Mouse (Mus musculus): Measurements from ENCODE around the gene Rab11b.

Gene Rab11b

DNA sequence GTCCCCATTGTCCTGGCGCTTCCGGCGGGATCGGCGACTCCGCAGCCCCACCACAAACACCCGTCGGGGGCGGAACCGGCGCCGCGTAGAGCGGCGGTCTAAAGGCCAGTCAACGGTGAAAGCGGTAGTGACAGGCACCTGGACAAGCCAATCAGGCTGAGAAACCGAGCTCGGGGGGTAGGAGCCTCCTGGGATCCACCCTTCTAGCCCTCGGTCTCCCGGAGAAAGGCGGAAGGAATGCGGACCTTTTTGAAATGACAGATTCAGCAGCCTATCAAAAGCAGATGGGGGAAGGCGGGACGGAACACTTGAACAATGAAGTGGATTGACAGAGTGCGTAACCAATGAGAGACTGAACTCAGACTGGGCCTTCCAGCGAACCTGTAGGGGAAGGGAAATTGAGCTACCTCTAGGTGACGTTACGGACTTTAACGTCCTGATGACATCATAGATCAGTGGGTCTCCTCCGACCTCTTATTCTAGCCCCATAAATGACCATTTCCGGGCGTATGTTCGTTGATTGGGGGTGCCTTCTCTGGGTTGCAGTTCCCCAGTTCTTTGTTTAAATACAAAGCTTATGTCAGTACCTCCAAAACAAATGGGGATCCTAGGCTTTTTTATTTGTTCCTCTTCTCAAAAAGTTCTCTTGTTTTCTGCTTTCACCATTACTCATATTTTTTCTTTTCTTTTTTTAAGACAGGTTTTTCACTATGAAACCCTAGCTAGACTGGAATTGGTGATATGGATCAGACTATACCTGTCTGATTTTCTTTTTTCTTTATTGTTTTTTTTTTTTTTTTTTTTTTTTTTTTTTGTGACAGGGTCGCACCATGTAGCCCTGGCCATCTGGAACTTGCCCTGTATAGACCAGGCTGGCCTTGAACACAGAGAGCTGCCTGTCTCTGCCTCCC lies at the start of gene Rab11b:
Gene Rab11b (minus strand): TSS at position 276 of the 911 bp plus-strand sequence.
- peak; percentile 100 for DNase-seq (ENCODE audit: low spot score)

DNA sequence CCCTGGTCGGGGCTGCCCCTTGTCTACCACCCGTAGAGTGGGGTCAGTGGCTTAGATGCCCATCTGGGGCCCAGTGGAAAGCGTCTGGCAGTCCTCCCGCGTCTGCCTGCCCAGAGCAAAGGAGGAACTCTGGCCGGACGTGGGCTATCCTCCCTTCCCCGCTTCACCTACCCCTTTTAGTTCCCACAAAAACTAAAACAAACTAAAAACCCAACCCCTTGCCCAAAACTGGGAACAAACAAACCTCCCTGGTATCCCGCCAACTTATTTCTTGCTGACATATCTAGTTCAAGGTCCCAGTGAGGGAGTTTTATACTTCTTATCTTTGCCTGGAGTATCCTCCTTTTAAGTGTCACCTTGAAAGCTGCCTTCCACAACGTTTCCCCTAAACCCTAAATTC lies 47.9 kb upstream of the Rab11b start:
- no peak for DNase-seq (ENCODE audit: low spot score)

DNA sequence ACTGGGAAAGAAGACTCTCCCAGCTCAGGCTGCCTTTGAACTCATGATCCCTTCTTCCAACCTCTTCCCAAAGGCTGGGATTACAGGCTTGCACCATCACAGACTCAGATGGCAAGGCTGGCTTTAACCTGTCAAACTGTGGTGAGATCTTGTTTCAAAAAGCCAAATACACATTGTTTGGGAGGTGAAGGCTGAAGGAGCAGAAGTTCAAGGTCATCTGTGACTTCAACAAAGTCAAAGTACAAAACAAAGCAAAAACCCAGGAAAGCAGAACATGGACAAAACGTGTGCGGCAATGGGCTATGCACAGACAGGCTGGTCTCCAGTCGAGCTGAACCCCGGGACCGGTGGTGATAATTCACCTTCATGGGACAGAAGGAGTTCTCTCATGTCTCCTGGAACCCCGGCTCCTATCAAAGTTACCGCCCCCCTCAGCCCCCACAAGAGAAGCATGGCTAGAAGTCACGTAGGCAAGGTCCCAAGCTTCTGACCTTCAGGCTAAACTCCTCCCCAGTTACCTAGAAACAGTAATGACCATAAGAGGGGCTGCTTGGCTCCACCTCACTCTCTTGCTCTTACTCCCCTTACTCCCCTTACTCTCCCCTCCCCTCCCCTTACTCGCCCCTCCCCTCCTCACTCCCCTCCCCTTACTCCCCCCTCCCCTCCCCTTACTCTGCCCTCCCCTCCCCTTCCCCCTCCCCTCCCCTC lies 47.0 kb upstream of the Rab11b start:
- DNase-seq (ENCODE audit: low spot score) = no peak

DNA sequence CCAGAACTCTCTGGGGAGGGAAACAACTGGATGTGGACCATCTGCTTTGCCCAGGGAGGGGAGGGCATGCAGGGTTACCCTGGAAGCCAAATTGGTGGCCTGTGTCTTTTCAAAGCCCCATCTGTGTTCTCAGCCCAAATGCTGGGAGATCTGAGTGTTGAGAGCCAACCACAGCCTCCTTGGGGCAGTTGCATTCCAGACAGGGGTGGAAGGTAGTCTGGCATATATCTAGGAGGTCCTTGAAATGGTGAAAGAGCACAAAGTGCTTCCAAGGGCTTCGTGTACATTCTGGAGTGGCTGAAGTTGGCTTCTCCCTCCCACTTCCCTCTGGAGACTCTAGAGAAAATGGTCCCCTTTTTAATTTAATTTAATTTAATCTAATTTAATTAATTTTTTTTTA lies 44.4 kb upstream of the Rab11b start:
- peak; percentile 63 for DNase-seq (ENCODE audit: low spot score)

DNA sequence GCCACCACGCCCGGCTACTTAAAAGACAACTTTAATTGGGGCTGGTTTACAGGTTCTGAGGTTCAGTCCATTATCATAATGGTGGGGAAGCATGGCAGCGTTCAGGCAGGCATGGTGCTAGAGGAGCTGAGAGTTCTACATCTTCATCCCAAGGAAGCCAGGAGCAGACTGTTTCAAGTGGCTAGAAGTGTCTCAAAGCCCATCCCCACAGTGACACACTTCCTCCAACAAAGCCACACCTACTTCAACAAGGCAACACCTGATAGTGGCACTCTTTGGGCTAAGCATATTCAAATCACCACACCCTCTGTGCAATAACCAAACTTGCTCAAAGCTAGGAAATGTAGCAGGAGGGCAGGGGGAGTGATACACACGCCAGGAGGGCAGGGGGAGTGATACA lies 43.9 kb upstream of the Rab11b start:
- no peak for DNase-seq (ENCODE audit: low spot score)

DNA sequence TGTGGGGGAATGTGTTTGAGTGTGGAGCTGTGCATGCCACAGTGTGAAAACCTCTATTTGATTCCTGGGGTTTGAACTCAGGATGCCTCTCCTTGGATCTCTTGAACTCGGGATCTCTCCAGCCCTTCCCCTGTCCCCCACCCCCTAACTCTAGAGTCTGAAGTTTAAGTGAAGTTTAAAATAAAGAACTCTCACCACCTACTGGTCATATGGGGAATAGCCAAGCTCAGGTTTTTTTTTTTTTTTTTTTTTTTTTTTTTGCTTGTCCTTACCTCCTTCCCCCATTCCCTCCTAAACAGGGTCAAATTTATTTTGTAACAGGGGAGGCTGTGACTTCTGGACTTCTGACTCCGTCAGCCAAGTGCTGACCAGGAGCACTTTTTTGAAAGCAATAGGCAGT lies 41.9 kb upstream of the Rab11b start:
- DNase-seq (ENCODE audit: low spot score) = peak; percentile 59

DNA sequence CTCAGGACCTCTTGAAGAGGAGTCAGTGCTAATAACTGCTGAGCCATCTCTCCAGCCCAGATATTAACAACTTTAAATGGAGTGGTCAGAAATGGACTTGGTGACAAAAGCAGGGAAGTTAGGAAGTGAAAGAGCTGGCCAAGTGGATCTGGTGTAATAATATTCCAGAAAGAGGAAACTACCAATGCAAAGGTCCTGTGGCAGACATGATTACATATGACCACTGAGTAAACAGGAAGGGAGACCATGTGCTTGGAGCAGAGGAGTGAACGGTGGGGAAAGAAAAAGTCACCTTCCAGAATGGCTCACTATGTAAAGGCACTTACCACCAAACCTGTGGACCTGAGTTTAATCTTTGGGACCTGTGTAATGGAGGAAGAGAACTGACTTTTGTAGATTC lies 38.9 kb upstream of the Rab11b start:
- DNase-seq (ENCODE audit: low spot score) = no peak

DNA sequence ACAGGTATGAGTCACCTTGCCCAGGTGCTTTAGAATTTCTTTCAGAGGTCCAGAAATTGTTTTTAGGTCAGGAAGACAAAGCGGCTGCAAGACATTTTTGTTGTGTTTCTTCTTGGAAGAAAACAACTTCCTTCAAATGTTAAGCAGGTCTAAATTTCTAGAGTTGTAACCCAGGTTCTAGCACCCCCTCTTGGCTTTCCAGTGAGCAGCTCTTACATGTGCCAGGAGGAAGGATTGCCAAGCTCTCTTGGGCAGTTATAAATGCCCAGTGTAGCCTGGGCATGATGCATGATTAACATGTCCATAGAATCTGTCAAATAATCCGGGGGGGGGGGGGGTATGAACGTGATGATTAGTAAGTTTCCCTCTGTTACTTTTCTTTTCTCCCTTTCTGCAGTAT lies 38.0 kb upstream of the Rab11b start:
- peak; percentile 46 for DNase-seq (ENCODE audit: low spot score)

DNA sequence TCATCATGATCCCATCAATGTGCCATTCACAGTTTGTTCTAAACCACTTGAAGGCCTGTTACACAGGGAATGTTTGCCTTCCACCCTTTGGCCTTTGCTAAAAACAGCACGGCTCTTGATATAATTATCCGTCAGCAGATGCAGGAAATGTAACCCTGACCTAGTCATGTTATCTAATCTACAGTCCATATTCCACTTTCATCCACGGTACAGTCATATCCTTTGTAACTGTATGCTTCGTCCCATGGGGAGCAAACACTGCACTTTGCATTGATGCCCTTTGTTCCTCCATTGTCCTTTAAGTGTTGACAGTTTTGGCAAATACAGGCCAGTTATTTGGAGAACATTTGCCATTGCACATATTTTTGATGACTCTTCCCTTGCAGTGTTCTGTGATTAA lies 28.4 kb upstream of the Rab11b start:
- peak; percentile 55 for DNase-seq (ENCODE audit: low spot score)

DNA sequence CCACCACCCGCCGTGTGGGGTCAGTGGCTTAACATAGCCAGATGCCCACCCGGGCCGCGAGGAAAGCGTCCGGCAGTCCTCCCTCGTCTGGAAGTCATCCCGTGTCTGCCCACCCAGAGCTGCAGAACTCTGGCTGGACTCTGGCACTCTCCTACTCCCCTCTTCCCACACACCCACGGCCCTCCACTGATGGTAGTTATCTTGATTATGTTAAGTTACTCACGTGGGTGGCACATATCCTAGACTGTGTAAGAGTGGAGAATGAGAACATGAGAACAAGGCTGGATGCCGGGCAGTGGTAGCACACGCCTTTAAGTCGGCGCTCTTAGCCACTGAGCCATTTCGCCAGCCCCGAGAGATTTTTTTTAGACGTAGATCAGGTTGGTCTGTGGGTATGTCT lies 26.0 kb upstream of the Rab11b start:
- no peak for DNase-seq (ENCODE audit: low spot score)

DNA sequence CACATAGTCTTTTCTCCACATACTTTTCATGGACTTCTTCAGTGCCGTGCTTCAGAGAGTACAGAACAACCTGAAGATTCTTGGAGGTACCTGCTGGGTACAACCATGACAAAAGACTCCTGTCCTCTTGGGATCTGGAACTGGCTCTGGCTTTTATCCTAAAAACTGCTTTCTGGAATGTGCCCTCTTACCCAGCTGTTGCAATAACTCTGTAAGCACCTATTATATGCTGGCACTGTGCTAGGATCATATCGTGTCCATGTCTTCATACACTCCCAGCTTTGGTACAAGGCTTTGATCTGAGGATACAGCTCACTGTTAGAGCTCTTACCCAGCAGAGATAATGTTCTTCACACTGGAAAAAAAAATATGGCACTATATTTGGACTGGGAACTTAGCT lies 24.6 kb upstream of the Rab11b start:
- no peak for DNase-seq (ENCODE audit: low spot score)

- DNase-seq (ENCODE audit: low spot score) = peak; percentile 79
Observed at GRCm38 (mm10) chr17:33783408-33783807, 23.1 kb upstream of the Rab11b start.

DNA sequence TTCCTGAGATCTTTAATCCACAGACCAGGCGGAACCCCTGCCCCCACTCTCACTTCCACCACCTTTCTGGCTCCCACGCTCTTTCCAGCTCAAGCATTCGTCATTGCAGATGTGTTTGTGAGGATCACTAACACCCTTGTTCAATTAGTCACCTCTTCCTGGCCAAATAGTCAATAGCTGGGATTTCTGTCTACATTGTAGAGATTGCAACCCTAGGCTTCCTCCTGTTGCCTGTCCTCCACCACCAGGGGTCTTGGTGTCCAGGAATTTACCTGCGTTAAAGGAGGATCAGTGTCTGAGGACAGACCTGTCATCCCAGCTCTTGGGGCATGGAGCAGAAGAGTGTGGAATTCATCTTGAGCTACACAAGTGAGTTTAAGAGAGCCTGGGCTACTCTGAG lies 21.7 kb upstream of the Rab11b start:
- no peak for DNase-seq (ENCODE audit: low spot score)

DNA sequence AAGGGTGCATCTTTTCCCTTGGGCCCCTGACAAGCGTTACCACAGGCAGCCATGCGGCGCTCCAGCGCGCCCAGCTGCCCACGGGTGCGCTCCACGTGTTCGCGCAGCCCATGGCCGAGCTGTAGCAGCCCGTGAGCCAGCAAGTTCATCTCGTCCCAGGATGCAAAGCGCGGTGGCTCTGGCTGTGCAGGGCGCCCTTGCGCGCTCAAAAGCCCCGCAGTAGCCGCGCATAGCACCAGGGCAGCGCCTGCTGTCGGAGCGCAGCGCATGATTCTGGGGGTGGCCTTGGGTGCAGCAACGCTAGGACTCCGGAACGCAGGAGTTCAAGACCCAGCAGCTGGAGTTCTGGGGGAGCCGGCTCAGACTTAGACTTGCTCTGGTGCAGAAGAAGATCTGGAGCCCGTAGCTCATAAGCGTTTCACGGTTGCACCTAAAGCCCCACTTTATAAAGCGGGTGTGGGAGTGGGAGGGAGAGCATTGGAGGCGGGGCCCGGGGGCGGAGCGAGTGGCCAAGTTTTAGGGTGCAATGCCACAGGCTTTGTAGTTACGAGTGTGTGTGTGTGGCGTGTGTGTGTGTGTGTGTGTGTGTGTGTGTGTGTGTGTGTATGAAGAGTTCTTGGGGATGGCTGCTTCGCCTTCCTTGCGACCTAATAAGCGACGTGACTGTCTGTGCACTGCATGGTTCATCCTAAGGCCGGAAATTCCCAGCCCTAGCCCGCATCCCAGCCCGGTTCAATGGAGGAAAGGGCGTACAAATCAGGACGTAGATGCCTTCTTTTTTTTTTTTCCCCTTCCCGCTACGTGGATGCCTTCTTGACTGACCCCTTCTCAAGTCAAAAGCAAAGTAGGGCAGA lies 21.0 kb upstream of the Rab11b start, which contains the start of gene Angptl4:
Gene Angptl4 (minus strand): TSS at position 707 of the 854 bp plus-strand sequence.
- DNase-seq (ENCODE audit: low spot score) = peak; percentile 64

DNA sequence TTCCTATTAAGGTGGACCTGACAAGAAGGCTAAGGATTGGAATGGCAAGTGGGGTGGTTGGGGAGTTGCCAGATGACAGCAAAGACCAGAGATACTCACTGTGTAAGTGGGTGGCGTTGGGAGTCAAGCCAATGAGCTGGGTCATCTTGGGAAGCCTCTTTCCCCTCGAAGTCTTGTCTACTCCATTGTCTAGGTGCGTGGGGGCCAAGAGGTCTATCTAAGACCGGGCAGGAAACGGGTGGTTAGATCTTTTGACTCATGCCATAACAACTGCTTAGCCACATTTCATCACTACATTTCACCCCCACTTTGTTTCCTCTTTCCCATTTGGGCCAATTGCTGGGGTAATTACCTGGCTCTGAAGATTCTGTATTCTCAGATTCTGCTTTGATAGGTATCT lies 20.1 kb upstream of the Rab11b start:
- no peak for DNase-seq (ENCODE audit: low spot score)

GRCm38 (mm10) chr17:33779967-33780295 lies 19.6 kb upstream of the Rab11b start:
- no peak for DNase-seq (ENCODE audit: low spot score)

GRCm38 (mm10) chr17:33779271-33779966 lies 19.1 kb upstream of the Rab11b start:
- peak; percentile 90 for DNase-seq (ENCODE audit: low spot score)

DNA sequence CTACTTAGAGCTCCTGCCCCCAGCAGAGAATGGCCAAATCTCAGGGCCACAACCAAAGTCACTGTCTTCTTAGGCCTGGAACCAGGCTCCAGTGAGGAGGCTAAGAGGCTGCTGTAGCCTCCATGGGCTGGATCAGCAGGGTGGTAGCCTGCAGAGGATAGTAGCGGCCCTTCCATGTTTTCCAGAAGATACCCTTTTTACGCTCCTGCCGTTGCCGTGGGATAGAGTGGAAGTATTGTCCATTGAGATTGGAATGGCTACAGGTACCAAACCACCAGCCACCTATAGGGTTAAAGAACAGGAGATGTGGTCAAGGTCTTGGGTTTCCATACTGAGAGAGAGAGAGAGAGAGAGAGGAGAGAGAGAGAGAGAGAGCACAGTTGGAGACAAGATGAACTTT lies 15.0 kb upstream of the Rab11b start:
- no peak for DNase-seq (ENCODE audit: low spot score)

DNA sequence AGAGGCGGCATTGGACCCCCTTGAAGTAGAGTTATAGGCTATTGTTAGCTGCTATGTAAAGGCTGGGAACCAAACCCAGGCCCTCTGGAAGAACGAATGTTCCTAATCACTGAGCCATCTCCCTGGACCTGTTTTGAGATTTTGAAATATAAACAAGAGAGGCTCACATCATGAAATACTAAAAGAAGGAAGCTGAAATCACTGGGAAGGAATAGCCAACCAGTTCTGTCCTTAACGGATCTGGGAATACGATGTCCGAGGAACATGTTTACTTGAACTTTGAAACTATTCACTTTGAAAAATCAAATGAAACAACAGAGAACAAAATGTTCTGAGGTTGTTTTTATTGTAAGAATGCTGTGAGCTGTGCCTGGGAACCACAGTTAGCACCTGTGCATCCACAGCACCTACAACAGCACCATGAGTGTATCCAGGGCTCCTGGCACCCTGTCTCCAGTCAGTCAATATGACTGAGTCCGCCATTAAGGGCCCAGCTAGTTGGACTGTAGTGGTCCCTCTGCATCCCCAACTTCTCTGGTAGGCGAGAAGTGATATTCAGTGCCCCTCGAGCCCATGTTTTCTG lies 14.3 kb upstream of the Rab11b start:
- DNase-seq (ENCODE audit: low spot score) = no peak

DNA sequence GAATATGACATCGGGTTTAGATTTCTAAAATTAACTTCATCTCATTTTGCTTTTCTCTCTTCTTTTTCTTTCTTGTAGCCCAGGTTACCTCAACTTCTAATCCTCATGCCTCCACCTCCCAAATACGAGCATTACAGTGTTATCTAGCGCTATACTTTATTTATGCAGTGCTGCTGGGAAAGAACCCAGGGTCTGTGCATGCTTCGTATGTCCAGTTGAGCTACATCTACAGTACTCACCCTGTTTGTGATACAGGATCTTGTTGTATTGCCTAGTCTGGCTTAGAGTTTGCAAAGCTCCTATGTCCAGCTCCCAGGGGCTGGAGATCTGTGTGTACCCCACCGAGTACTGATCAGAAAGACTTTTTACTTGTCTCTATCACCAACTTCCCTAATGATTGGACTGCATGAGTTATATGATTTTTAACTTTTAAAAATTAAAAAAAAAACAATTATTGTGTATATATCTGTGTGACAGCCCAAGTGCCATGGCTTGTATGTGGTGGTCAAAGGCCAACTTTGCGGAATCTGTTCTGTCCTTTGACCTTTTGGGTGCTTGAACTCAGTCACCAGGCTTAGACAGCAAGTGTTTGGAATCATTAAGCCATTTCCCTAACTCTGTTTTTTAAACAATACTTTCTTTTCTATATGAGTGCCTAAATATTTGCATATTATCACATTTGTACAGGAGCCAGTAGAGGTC lies 13.7 kb upstream of the Rab11b start:
- DNase-seq (ENCODE audit: low spot score) = no peak

- DNase-seq (ENCODE audit: low spot score) = no peak
Observed at GRCm38 (mm10) chr17:33773426-33773825, 13.1 kb upstream of the Rab11b start.
